Mouse (Mus musculus) thymus, postnatal 0 days (tissue): ENCODE data around the gene Tomt. TPM values are rescaled to one million over a fixed set of nuclear protein-coding genes. Genes with fewer than 3 reads are reported as not detected.
A peak's percentile ranks its signal among the peaks of the same experiment; 100 is the strongest.
"Not testable (repeated sequence)": the region's sequence is repeated elsewhere in the genome, so short reads cannot be mapped to it uniquely, and the experiment has no call there.

Source experiments
- DNase-seq: peaks from one replicate; pipeline ENCODE4 v3.0.0-alpha.2; 2015; ENCODE audit warnings: low spot score
- polyA plus RNA-seq: library from polyadenylated mRNA; unstranded; fragments of >200 nt; fragmentation: Nextera tagmentation; extraction: Ambion mirVana; gene quantifications from 2 replicates; pipeline ENCODE4 v1.2.1, GENCODE M21; 2015

The Tomt gene
- 0.43 and 0.44 TPM in 2 replicates for polyA plus RNA-seq

GRCm38 (mm10) chr7:101906287-101906681 lies at the start of gene Tomt:
Tomt (minus strand) TSS chr7:101906359.
- DNase-seq: no peak

- no peak for DNase-seq
Observed at GRCm38 (mm10) chr7:101955862-101956261, 49.7 kb upstream of the Tomt start.

DNA sequence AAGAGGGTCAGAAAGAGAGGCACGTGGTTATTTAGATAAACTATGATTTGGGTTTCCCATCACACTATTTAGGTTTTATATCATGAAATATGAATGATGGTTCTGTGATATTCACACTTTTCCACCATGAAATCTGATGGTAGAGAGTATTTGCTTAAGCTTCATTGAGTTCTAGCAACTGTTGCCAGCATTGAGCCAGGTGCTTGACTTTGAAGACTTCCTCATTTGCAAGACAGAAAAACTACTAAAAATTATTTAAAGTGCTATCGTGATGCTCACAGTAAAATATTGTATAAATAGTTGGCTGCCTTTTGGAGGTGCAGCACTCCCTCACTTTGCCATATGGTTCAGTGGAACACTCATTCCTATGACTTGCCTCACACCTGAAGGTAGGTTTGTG lies 49.1 kb upstream of the Tomt start:
- DNase-seq: no peak

DNA sequence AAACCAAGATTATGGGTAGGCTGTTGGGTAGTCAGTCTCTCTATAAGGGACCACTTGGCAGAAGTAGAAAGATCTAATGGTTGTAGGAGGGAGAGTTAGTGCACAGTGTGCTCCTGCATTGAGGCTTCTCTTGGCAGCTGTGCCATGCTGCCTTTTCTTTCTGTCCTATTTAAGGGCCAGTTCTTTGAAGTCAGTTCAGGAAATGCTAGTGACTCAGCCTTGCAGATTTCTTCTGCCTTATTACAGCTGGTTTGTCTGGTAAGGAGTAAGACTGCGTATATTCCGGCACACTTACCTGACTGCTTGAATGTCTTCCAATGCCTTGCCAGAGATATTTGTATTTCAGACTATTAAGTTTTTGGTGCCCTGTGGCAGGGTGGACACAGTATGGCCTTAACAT lies 48.0 kb upstream of the Tomt start:
- DNase-seq: peak; percentile 39

- DNase-seq: no peak
Observed at GRCm38 (mm10) chr7:101952098-101952497, 45.9 kb upstream of the Tomt start.

- no peak for DNase-seq
Observed at GRCm38 (mm10) chr7:101951648-101952047, 45.5 kb upstream of the Tomt start.

GRCm38 (mm10) chr7:101949008-101949407 lies 42.8 kb upstream of the Tomt start:
- not testable (repeated sequence) for DNase-seq

- DNase-seq: no peak
Observed at GRCm38 (mm10) chr7:101939758-101940157, 33.6 kb upstream of the Tomt start.

GRCm38 (mm10) chr7:101938348-101938747 lies 32.2 kb upstream of the Tomt start:
- no peak for DNase-seq

DNA sequence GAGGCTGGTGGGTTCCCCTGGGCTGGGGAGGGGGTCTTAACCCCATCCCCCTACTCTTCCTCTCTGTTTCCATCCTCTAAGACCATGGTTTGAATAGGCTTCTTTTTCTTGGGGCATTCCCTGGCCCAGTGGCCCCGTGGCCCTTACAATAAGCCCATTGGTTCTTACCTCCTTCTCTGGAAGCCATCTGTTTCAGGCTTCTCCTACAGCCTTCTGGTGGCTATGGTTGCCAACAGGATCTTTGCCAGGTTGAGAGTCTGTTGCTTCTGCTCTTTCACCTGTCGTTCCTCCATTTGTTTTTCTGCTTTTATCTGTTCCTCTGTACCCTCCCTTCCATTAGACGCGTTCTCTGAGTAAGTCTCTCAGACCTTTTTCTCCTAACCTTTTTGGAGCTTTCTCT lies 31.4 kb upstream of the Tomt start:
- DNase-seq: no peak

GRCm38 (mm10) chr7:101936996-101937395 lies 30.8 kb upstream of the Tomt start:
- DNase-seq: no peak

- DNase-seq: no peak
Observed at GRCm38 (mm10) chr7:101935957-101936356, 29.8 kb upstream of the Tomt start.

DNA sequence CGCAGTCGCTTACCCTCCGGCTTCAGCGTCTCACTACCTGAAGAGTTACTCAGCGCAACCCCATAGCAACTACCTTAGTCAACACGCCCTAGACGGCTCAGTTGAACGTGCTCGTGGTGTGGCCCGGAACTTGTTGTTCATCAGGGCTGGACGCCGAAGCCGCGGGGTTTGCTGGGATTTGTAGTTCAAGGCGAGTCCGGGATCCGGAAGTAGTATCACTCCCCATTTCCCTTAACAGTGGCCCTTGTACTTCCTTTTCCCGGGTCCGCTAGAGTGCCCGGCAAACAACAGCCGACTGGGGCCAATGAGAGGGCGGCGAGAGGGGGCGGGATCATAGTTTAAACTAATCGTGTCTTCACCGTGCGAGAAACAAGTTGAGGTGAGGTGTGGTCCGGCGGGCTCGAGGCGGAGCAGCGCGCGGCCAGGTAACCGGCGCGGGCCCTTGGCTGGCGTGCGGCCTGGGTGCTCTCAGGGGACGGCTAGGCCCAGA lies 27.6 kb upstream of the Tomt start, which contains the start of the genes Lrrc51 and Numa1:
Gene Lrrc51 (minus strand): TSS at position 145 of the 490 bp plus-strand sequence.
Gene Numa1 (plus strand): TSS at position 361 of the 490 bp plus-strand sequence.
- DNase-seq: peak; percentile 95

DNA sequence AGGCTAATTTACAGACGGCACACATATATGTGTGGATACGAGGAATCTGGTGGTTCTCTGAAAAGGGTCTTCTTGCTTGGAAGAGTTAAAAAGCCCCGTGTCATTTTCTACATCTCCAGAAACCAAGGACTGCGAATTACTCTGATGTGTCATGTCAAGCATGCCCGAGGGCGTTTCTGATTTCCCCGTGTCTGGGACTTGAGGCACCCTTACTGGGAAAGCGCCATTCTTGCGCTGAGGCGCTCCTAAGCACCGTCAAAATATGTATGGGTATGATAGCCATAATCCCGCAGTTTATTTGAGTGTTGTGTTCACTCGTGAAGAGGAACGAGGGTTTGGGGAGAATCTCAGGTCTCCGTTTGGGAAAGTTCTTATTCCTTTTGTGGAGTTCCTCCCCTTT lies 27.1 kb upstream of the Tomt start:
- DNase-seq: no peak

GRCm38 (mm10) chr7:101932551-101932950 lies 26.4 kb upstream of the Tomt start:
- DNase-seq: no peak

GRCm38 (mm10) chr7:101928093-101928492 lies 21.9 kb upstream of the Tomt start:
- no peak for DNase-seq

DNA sequence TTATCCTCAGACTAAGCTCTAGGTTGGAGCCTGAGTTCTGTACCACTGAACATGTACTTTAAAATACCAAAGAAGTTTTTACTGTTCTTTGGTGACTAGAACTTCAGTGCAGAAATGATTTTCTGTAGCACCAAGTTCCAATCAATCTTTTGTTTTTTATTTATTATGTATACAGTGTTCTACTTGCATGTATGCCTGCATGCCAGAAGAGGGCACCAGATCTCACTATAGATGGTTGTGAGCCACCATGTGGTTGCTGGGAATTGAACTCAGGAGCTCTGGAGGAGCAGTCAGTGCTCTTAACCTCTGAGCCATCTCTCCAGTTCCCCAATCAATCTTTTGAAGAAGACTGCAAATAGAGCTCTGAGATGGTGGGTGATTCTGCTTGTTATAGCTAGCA lies 19.7 kb upstream of the Tomt start:
- DNase-seq: not testable (repeated sequence)

DNA sequence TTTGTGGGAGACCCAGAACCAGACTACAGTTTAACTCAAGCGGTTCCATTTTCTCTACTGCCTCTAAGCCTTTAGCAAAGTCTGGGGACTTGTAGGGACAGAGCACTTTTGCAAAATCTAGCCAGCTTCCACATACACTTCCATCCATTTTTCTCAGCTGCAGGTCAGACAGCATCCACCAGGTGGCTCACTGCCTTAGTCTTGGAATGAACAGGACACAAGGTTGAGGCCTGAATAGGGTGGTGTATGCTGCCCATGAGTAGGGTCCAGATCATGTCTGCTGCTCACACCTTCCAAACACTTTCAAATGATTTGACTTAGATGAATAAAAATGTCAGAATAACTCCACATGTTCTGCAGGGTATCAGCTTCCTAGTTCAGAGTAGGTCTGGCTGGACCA lies 11.9 kb upstream of the Tomt start:
- peak; percentile 55 for DNase-seq

DNA sequence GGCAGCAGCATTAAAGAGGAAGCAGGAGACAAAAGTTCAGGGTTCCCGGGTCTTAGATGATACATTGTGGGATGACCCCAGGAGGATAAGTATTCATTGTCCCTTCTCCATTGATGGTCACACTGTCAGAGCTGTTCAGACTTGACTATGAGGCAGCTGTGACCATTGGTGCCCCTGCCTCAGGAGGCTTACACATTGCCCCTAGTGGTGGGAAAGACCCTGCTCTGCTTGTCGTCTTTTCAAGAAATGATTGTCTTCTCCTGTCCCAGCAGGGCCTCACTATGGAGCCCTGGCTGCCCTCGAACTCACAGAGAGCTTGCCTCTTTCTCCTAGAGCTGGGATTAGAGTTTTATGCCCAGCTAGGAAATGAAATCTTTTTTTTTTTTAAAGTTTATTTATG lies 5.8 kb upstream of the Tomt start:
- DNase-seq: no peak

DNA sequence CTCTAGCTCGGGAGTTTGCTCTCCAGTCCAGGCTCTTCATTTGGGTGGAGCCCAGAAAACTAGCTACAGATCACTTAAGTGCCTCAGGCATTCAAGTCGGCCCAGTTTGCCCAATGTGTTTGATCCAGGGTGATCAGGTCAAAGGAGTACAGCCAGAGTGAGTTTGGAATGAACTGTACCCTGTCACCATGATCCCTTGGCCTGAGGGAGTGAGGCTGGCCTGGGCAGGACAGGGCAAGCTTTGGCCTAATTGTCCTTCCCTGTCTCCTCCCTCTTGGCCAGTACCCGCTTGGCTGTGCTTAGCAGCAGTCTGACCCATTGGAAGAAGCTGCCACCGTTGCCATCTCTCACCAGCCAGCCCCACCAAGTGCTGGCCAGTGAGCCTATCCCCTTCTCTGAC lies 4.0 kb upstream of the Tomt start:
- DNase-seq: no peak

- no peak for DNase-seq
Observed at GRCm38 (mm10) chr7:101908367-101908766, 2.2 kb upstream of the Tomt start.

DNA sequence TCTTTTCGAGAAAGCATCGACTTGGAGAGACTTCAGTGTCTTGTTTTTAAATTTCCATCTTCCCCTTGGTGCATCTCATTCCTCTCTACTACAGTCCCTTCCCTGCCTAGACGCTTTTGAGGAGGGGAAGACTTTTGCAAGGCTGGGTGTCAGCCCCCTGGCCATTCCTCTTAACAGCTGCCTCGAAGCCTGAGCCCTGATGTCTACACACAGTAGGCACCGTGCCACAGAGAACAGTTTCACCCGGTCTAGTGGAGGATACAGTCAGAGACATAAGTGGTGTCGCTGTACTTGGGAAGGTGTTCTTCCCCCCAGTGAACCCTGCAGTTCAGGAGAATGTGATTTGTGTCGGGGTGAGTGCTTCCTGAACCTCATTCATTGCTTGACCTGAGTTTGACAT lies 537 bp upstream of the Tomt start:
- no peak for DNase-seq

DNA sequence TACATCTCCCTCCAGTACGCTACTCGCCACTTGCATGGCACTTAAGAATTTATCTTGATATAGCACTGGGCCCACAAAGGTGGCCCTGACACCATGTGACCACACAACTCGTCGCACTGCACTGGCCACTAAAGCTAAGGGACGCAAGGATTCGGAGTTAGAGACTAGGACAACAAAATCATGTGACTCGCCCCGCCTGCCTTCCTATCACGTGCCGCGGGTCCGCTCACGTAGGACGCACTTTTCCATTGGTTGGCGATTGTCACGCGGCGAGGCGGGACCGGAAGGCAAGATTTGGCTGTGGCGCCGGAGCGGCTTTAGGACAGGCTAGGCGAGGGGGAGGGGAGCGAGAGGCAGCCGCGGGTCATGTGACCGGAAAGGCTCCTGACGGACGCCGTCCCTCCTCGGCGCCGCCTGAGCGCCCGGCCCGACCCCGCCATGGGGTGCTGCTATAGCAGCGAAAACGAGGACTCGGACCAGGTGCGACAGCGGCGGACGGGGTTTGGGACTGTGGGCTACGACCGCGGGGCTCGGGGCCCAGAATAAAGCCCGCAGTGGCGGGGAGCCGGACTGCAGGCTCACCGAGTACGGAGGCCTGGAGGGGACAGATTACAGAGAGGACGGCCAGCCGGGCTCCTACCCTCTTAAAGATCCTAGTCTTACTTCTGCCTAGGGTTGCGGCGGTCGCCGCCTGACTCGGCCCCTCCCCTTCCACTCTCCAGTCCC lies 435 bp downstream of the Tomt start, which contains the start of gene Lamtor1:
Gene Lamtor1 (plus strand): TSS at position 344 of the 726 bp plus-strand sequence.
- peak; percentile 97 for DNase-seq
